Mouse (Mus musculus) heart, postnatal 0 days (tissue): ENCODE measurements around the gene Insm2. TPM values are rescaled to one million over a fixed set of nuclear protein-coding genes. Genes with fewer than 3 reads are reported as not detected.
A peak's percentile ranks its signal among the peaks of the same experiment; 100 is the strongest.

Experiments used
- ATAC-seq: fragments of 200-750 bp; cut with Nextera tagmentation; 2 replicates; pipeline ENCODE4 v1.8.0; 2017; ENCODE audit warnings: low read depth, moderate number of reproducible peaks, moderate library complexity; ENCODE audit not compliant: insufficient read depth
- DNase-seq: peaks from one replicate; pipeline ENCODE4 v3.0.0-alpha.2; 2016; ENCODE audit warnings: low spot score
- H3K27ac ChIP-seq: fragments of 300-500 bp; sonication (generic); 2 replicates; pipeline ENCODE4 v1.5.1; 2014; ENCODE audit warnings: low read depth, mild to moderate bottlenecking
- H3K27me3 ChIP-seq: fragments of 300-500 bp; sonication (generic); 2 replicates; pipeline ENCODE4 v1.6.1; 2014; ENCODE audit warnings: low read length, mixed read lengths; ENCODE audit not compliant: control insufficient read depth, insufficient read depth
- H3K36me3 ChIP-seq: fragments of 300-500 bp; sonication (generic); replicated peaks from 2 replicates; pipeline ENCODE4 v1.6.1; 2014; ENCODE audit warnings: low read length, mixed read lengths; ENCODE audit not compliant: control insufficient read depth, insufficient read depth
- H3K4me1 ChIP-seq: fragments of 300-500 bp; sonication (generic); 2 replicates; pipeline ENCODE4 v1.6.1; 2014; ENCODE audit warnings: antibody characterized with exemption; ENCODE audit not compliant: control insufficient read depth, insufficient read depth
- H3K4me2 ChIP-seq: fragments of 300-500 bp; sonication (generic); 2 replicates; pipeline ENCODE4 v1.6.1; 2014; ENCODE audit warnings: low read depth, mild to moderate bottlenecking, low read length, moderate library complexity
- H3K4me3 ChIP-seq: fragments of 300-500 bp; sonication (generic); 2 replicates; pipeline ENCODE4 v1.5.1; 2014; ENCODE audit warnings: low read depth, low read length
- H3K9ac ChIP-seq: fragments of 300-500 bp; sonication (generic); replicated peaks from 2 replicates; pipeline ENCODE4 v1.6.1; 2014; ENCODE audit warnings: low read depth, low read length, mixed read lengths
- H3K9me3 ChIP-seq: fragments of 300-500 bp; sonication (generic); replicated peaks from 2 replicates; pipeline ENCODE4 v1.6.1; 2016; ENCODE audit warnings: low read length; ENCODE audit not compliant: control insufficient read depth
- CTCF ChIP-seq: IDR thresholded peaks from 2 replicates; pipeline ENCODE4 v1.5.1; 2016; ENCODE audit warnings: antibody characterized with exemption, control low read depth, low read depth
- EP300 ChIP-seq: IDR thresholded peaks from 2 replicates; pipeline ENCODE4 v1.6.1; 2016; ENCODE audit warnings: antibody characterized with exemption, low read depth
- WGBS: fragments of 180-500 bp; shearing (Covaris S2); extraction: QIAGEN DNeasy Blood & Tissue Kit; methylation state at CpG from one replicate; pipeline ENCODE4 v1.1.7; 2014; 5-methylcytosine and 5-hydroxymethylcytosine counted together
- polyA plus RNA-seq: library from polyadenylated mRNA; unstranded; fragments of >200 nt; fragmentation: Nextera tagmentation; extraction: Ambion mirVana; gene quantifications from 2 replicates; pipeline ENCODE4 v1.2.1, GENCODE M21; 2015
- total RNA-seq: library from RNA; depleted of rRNA; stranded (reverse); fragments of >200 nt; gene quantifications from 2 replicates; pipeline ENCODE4 v1.2.3, GENCODE M21; 2014; ENCODE audit warnings: low replicate concordance

Gene Insm2
- total and polyA plus RNA-seq, 2 experiments from 2014 or later: not detected

GRCm38 (mm10) chr12:55598537-55598886 is 715 bp upstream of the Insm2 start:
- 5% methylated on average over 7 of the region's 7 CpGs for WGBS
- DNase-seq (no peak), ATAC-seq (no peak)
- peak overlapping the region; percentile 64; the same call in 1 of the 2 replicates for H3K4me2 ChIP-seq
- H3K9ac ChIP-seq: no peak overlapping the region
- H3K36me3 ChIP-seq: peaks cover 3% of the 10 kb centered on the region; the same call in 1 of the 2 replicates
- H3K27me3 ChIP-seq: peaks cover 46% of the 10 kb centered on the region
- H3K27ac ChIP-seq: no peak overlapping the region
- peaks cover 14% of the 10 kb centered on the region for H3K4me1 ChIP-seq
- no peaks in the 10 kb centered on the region for H3K9me3 ChIP-seq
- H3K4me3 ChIP-seq: peak overlapping the region; percentile 48
- TF ChIP-seq CTCF: no peak
- no peak for TF ChIP-seq EP300

DNA sequence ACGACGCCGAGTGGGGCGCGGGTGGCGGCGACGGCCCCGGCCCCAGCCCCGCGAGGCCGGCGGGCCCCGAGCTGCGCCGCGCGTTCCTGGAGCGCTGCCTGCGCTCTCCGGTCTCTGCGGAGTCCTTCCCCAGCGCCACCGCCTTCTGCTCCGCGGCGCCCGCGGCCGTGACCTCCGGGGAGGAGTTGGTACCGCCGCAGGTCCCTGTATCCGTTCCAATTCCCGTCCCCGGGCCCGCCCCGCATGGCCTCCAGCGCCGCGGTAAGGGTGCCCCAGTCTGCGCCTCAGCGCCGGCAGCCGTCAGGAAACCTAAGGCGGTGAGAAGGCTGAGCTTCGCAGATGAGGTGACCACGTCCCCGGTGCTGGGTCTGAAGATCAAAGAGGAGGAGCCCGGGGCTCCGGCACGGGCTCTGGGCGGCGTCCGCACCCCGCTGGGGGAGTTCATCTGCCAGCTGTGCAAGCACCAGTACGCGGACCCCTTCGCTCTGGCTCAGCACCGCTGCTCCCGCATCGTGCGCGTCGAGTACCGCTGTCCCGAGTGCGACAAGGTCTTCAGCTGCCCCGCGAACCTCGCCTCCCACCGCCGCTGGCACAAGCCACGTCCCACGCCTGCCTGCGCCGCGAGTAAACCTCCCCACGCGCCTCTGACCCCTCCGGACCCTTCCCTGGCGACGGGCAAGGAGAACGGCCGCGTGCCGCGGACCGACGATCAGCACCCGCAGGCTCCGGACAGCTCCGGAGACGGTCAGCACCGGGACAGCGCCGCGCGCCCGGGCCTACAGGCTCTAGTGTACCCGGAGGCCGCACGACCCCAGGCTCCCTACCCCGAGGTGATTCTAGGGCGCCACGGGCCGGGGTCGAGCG is 644 bp downstream of the Insm2 start:
- Histone ChIP-seq H3K4me1 (peaks cover 14% of the 10 kb centered on the region), H3K9me3 (no peaks in the 10 kb centered on the region), H3K27ac (no peak overlapping the region), H3K9ac (no peak overlapping the region), H3K27me3 (peaks cover 46% of the 10 kb centered on the region), H3K36me3 (peaks cover 12% of the 10 kb centered on the region; the same call in 1 of the 2 replicates), H3K4me3 (peak overlapping the region; percentile 48), H3K4me2 (peak overlapping the region; percentile 64)
- ATAC-seq (peak; percentile 94), DNase-seq (peak; percentile 47)
- WGBS: under 1% methylated on average over 90 of the region's 109 CpGs
- TF ChIP-seq EP300 (no peak), CTCF (no peak)

DNA sequence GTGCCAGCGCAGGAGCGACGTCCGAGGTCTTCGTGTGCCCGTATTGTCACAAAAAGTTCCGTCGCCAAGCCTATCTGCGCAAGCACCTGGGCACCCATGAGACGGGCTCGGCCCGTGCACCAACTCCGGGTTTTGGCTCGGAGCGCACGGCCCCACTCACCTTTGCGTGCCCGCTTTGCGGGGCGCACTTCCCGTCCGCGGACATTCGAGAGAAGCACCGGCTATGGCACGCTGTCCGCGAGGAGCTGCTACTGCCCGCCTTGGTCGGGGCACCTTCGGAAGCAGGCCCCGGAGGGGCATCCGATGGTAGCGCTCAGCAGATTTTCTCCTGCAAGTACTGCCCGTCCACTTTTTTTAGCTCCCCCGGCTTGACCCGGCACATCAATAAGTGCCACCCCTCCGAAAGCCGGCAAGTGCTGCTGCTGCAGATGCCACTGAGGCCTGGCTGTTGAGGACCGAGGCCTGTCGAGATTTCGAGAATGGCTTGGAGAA is 1.3 kb downstream of the Insm2 start:
- Histone ChIP-seq H3K4me3 (peak overlapping the region; percentile 48; the same call in 1 of the 2 replicates), H3K4me2 (peak overlapping the region; percentile 54), H3K9me3 (no peaks in the 10 kb centered on the region), H3K27ac (no peak overlapping the region), H3K27me3 (peaks cover 46% of the 10 kb centered on the region), H3K4me1 (peaks cover 14% of the 10 kb centered on the region), H3K9ac (no peak overlapping the region), H3K36me3 (peaks cover 18% of the 10 kb centered on the region; the same call in 1 of the 2 replicates)
- TF ChIP-seq EP300 (no peak), CTCF (no peak)
- peak; percentile 28; the same call in 1 of the 2 replicates for ATAC-seq
- WGBS: 5% methylated on average over 34 of the region's 42 CpGs
- no peak for DNase-seq

DNA sequence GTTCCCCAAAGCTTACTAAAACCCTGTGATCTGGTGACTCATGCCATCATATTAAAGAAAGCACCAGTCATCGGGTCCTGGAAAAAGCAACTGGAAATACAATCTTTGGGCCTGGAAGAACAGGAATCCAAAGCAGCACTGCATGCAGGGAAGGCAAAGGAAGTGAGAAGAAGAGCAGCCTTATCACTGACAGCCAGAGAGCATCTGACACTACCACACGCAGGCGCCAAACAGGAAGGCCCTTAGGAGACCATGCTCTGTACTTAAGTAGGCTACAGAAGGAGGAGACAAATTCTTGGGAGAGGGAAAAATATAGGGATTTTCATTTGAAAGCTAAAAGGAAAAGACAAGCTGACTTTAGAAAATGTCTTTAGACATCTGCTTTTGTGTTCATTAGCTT is 5.2 kb downstream of the Insm2 start:
- H3K9ac ChIP-seq: no peak overlapping the region
- H3K4me2 ChIP-seq: no peak overlapping the region
- peaks cover 6% of the 10 kb centered on the region for H3K4me1 ChIP-seq
- no peaks in the 10 kb centered on the region for H3K9me3 ChIP-seq
- no peak for DNase-seq
- ATAC-seq: no peak
- WGBS: 52% methylated on average over 3 of the region's 3 CpGs
- TF ChIP-seq EP300 (no peak), CTCF (no peak)
- no peak overlapping the region for H3K4me3 ChIP-seq
- peaks cover 21% of the 10 kb centered on the region for H3K27me3 ChIP-seq
- H3K36me3 ChIP-seq: peaks cover 23% of the 10 kb centered on the region; the same call in 1 of the 2 replicates
- no peak overlapping the region for H3K27ac ChIP-seq

GRCm38 (mm10) chr12:55607902-55608301 is 8.7 kb downstream of the Insm2 start:
- Histone ChIP-seq H3K4me2 (no peak overlapping the region), H3K9me3 (no peaks in the 10 kb centered on the region), H3K4me1 (no peaks in the 10 kb centered on the region), H3K36me3 (peaks cover 26% of the 10 kb centered on the region; the same call in 1 of the 2 replicates), H3K4me3 (no peak overlapping the region), H3K9ac (no peak overlapping the region), H3K27ac (no peak overlapping the region), H3K27me3 (no peaks in the 10 kb centered on the region)
- DNase-seq: no peak
- WGBS: 46% methylated on average over 4 of the region's 4 CpGs
- ATAC-seq: no peak
- no peak for TF ChIP-seq EP300
- no peak for TF ChIP-seq CTCF
